Mouse (Mus musculus): Measurements from ENCODE around the gene Tmem183a. TPM values are rescaled to one million over a fixed set of nuclear protein-coding genes. Genes with fewer than 3 reads are reported as not detected.

Gene Tmem183a
- polyA plus RNA-seq, 1 experiment from 2014 or later: 110 TPM

- no peak overlapping the region for H3K9ac ChIP-seq
- ATAC-seq (ENCODE audit: low FRiP score, low read depth): no peak
- H3K4me3 ChIP-seq: no peak overlapping the region
- H3K36me3 ChIP-seq: no peaks in the 10 kb centered on the region
- no peaks in the 10 kb centered on the region for H3K9me3 ChIP-seq
- H3K4me1 ChIP-seq: no peaks in the 10 kb centered on the region
- no peaks in the 10 kb centered on the region for H3K27me3 ChIP-seq (replicated peaks)
- WGBS: 77% methylated on average over 2 of the region's 2 CpGs
- H3K27ac ChIP-seq: no peak overlapping the region
- no peak overlapping the region for H3K4me2 ChIP-seq (replicated peaks)
Measured at GRCm38 (mm10) chr1:134374124-134374523, 12.3 kb upstream of the Tmem183a start.

- 57% methylated on average over 9 of the region's 9 CpGs for WGBS
- 0 out of 2 replicates have a peak, but pooled peaks cover 2% of the 10 kb centered on the region for H3K27me3 ChIP-seq (replicated peaks)
- H3K36me3 ChIP-seq: no peaks in the 10 kb centered on the region
- no peak overlapping the region for H3K4me3 ChIP-seq
- ATAC-seq (ENCODE audit: low FRiP score, low read depth): no peak
- H3K4me1 ChIP-seq: no peaks in the 10 kb centered on the region
- H3K27ac ChIP-seq: no peak overlapping the region
- H3K4me2 ChIP-seq (replicated peaks): no peak overlapping the region
- H3K9ac ChIP-seq: no peak overlapping the region
- no peaks in the 10 kb centered on the region for H3K9me3 ChIP-seq
Measured at GRCm38 (mm10) chr1:134368777-134369337, 7.1 kb upstream of the Tmem183a start.

- no peak overlapping the region for H3K4me3 ChIP-seq
- ATAC-seq (ENCODE audit: low FRiP score, low read depth): no peak
- WGBS: 71% methylated on average over 5 of the region's 5 CpGs
- H3K36me3 ChIP-seq: no peaks in the 10 kb centered on the region
- H3K4me1 ChIP-seq: peaks cover 7% of the 10 kb centered on the region
- H3K27me3 ChIP-seq (replicated peaks): 0 out of 2 replicates have a peak, but pooled peaks cover 2% of the 10 kb centered on the region
- no peak overlapping the region for H3K9ac ChIP-seq
- no peaks in the 10 kb centered on the region for H3K9me3 ChIP-seq
- H3K27ac ChIP-seq: no peak overlapping the region
- H3K4me2 ChIP-seq (replicated peaks): no peak overlapping the region
Measured at GRCm38 (mm10) chr1:134365491-134365890, 3.7 kb upstream of the Tmem183a start.

GRCm38 (mm10) chr1:134363194-134363593, 1.4 kb upstream of the Tmem183a start:
- no peak overlapping the region for H3K27ac ChIP-seq
- peaks cover 13% of the 10 kb centered on the region for H3K4me1 ChIP-seq
- no peak overlapping the region for H3K4me3 ChIP-seq
- 0 out of 2 replicates have a peak, but pooled peaks cover 2% of the 10 kb centered on the region for H3K27me3 ChIP-seq (replicated peaks)
- ATAC-seq (ENCODE audit: low FRiP score, low read depth): no peak
- no peak overlapping the region for H3K4me2 ChIP-seq (replicated peaks)
- H3K9ac ChIP-seq: no peak overlapping the region
- H3K36me3 ChIP-seq: peaks cover 12% of the 10 kb centered on the region; the same call in 1 of the 2 replicates
- no peaks in the 10 kb centered on the region for H3K9me3 ChIP-seq
- WGBS: 82% methylated on average over 4 of the region's 4 CpGs

GRCm38 (mm10) chr1:134361195-134361856, 453 bp downstream of the Tmem183a start:
- Histone ChIP-seq H3K9me3 (no peaks in the 10 kb centered on the region), H3K27me3 (replicated peaks) (0 out of 2 replicates have a peak, but pooled peaks cover 2% of the 10 kb centered on the region), H3K27ac (no peak overlapping the region; the same call in 1 of the 2 replicates), H3K4me1 (peaks cover 13% of the 10 kb centered on the region), H3K4me2 (replicated peaks) (peak overlapping the region; percentile 71), H3K36me3 (peaks cover 22% of the 10 kb centered on the region), H3K4me3 (peak overlapping the region; percentile 86), H3K9ac (peak overlapping the region; percentile 93)
- ATAC-seq (ENCODE audit: low FRiP score, low read depth): peak; percentile 69
- 2% methylated on average over 41 of the region's 44 CpGs for WGBS

GRCm38 (mm10) chr1:134360656-134361055, 1.1 kb downstream of the Tmem183a start:
- H3K4me1 ChIP-seq: peaks cover 13% of the 10 kb centered on the region
- H3K27me3 ChIP-seq (replicated peaks): 0 out of 2 replicates have a peak, but pooled peaks cover 2% of the 10 kb centered on the region
- H3K4me2 ChIP-seq (replicated peaks): peak overlapping the region; percentile 71
- 84% methylated on average over 7 of the region's 7 CpGs for WGBS
- no peak for ATAC-seq (ENCODE audit: low FRiP score, low read depth)
- H3K9ac ChIP-seq: peak overlapping the region; percentile 93; the same call in 1 of the 2 replicates
- H3K27ac ChIP-seq: no peak overlapping the region
- H3K9me3 ChIP-seq: no peaks in the 10 kb centered on the region
- peaks cover 29% of the 10 kb centered on the region for H3K36me3 ChIP-seq
- H3K4me3 ChIP-seq: peak overlapping the region; percentile 86; the same call in 1 of the 2 replicates

- Histone ChIP-seq H3K4me1 (peaks cover 13% of the 10 kb centered on the region), H3K4me2 (replicated peaks) (no peak overlapping the region), H3K9me3 (no peaks in the 10 kb centered on the region), H3K27ac (no peak overlapping the region), H3K4me3 (no peak overlapping the region), H3K36me3 (peaks cover 60% of the 10 kb centered on the region), H3K9ac (no peak overlapping the region), H3K27me3 (replicated peaks) (no peaks in the 10 kb centered on the region)
- 71% methylated on average over 4 of the region's 4 CpGs for WGBS
- ATAC-seq (ENCODE audit: low FRiP score, low read depth): no peak
Measured at GRCm38 (mm10) chr1:134357461-134357860, 4.3 kb downstream of the Tmem183a start.

- H3K27me3 ChIP-seq (replicated peaks): no peaks in the 10 kb centered on the region
- H3K27ac ChIP-seq: no peak overlapping the region
- WGBS: 97% methylated on average over 2 of the region's 2 CpGs
- no peak for ATAC-seq (ENCODE audit: low FRiP score, low read depth)
- no peak overlapping the region for H3K9ac ChIP-seq
- H3K9me3 ChIP-seq: no peaks in the 10 kb centered on the region
- H3K4me3 ChIP-seq: no peak overlapping the region
- peaks cover 82% of the 10 kb centered on the region for H3K36me3 ChIP-seq
- no peak overlapping the region for H3K4me2 ChIP-seq (replicated peaks)
- H3K4me1 ChIP-seq: no peaks in the 10 kb centered on the region
Measured at GRCm38 (mm10) chr1:134353326-134353725, 8.5 kb downstream of the Tmem183a start.

GRCm38 (mm10) chr1:134347791-134348190, 14.0 kb downstream of the Tmem183a start:
- Histone ChIP-seq H3K4me3 (no peak overlapping the region), H3K27me3 (replicated peaks) (no peaks in the 10 kb centered on the region), H3K9ac (no peak overlapping the region), H3K4me1 (peaks cover 10% of the 10 kb centered on the region), H3K36me3 (peaks cover 55% of the 10 kb centered on the region), H3K4me2 (replicated peaks) (no peak overlapping the region), H3K27ac (no peak overlapping the region), H3K9me3 (no peaks in the 10 kb centered on the region)
- 83% methylated on average over 9 of the region's 9 CpGs for WGBS
- no peak for ATAC-seq (ENCODE audit: low FRiP score, low read depth)

GRCm38 (mm10) chr1:134345075-134345474, 16.7 kb downstream of the Tmem183a start:
- H3K36me3 ChIP-seq: peaks cover 28% of the 10 kb centered on the region
- 74% methylated on average over 4 of the region's 4 CpGs for WGBS
- no peaks in the 10 kb centered on the region for H3K27me3 ChIP-seq (replicated peaks)
- ATAC-seq (ENCODE audit: low FRiP score, low read depth): no peak
- H3K4me3 ChIP-seq: no peak overlapping the region; the same call in 1 of the 2 replicates
- peak overlapping the region; percentile 83 for H3K4me2 ChIP-seq (replicated peaks)
- no peak overlapping the region for H3K9ac ChIP-seq
- no peaks in the 10 kb centered on the region for H3K9me3 ChIP-seq
- H3K4me1 ChIP-seq: peaks cover 14% of the 10 kb centered on the region
- no peak overlapping the region for H3K27ac ChIP-seq

- H3K4me3 ChIP-seq: peak overlapping the region; percentile 45
- WGBS: 1% methylated on average over 52 of the region's 54 CpGs
- peak; percentile 92 for ATAC-seq (ENCODE audit: low FRiP score, low read depth)
- H3K27me3 ChIP-seq (replicated peaks): no peaks in the 10 kb centered on the region
- no peak overlapping the region for H3K27ac ChIP-seq
- peaks cover 20% of the 10 kb centered on the region for H3K36me3 ChIP-seq
- peaks cover 14% of the 10 kb centered on the region for H3K4me1 ChIP-seq
- peak overlapping the region; percentile 55 for H3K9ac ChIP-seq
- peak overlapping the region; percentile 83 for H3K4me2 ChIP-seq (replicated peaks)
- no peaks in the 10 kb centered on the region for H3K9me3 ChIP-seq
Measured at GRCm38 (mm10) chr1:134344005-134344950, 17.5 kb downstream of the Tmem183a start.

GRCm38 (mm10) chr1:134343567-134343966, 18.2 kb downstream of the Tmem183a start:
- ATAC-seq (ENCODE audit: low FRiP score, low read depth): no peak
- peak overlapping the region; percentile 45 for H3K4me3 ChIP-seq
- H3K27me3 ChIP-seq (replicated peaks): no peaks in the 10 kb centered on the region
- no peaks in the 10 kb centered on the region for H3K9me3 ChIP-seq
- peak overlapping the region; percentile 83 for H3K4me2 ChIP-seq (replicated peaks)
- no peak overlapping the region for H3K27ac ChIP-seq
- H3K9ac ChIP-seq: peak overlapping the region; percentile 55; the same call in 1 of the 2 replicates
- H3K4me1 ChIP-seq: peaks cover 14% of the 10 kb centered on the region
- WGBS: 5% methylated on average over 2 of the region's 2 CpGs
- peaks cover 20% of the 10 kb centered on the region for H3K36me3 ChIP-seq

All from neural tube, embryonic 12.5 days (tissue).